In genomic region chr5:140644702-140645201, GRCm38 (mm10) we compare ENCODE assay signal across 7 mouse cellular contexts. TPM values are rescaled to one million over a fixed set of nuclear protein-coding genes. Genes with fewer than 3 reads are reported as not detected.
A peak's percentile ranks its signal among the peaks of the same experiment; 100 is the strongest.
DNase-seq lines count a peak whose midpoint lies in the region; ATAC-seq and TF ChIP-seq lines count a peak whose summit lies in the region.

No protein-coding gene starts in this region.

- H3K4me3 ChIP-seq in cortical plate, adult 2 months (ENCODE audit: insufficient read depth, low read length), result no peak overlapping the region
- H3K4me3 ChIP-seq in hindbrain, embryonic 11.5 days (ENCODE audit: low read depth, low read length), result no peak overlapping the region
- peak overlapping the region; percentile 30; the same call in 1 of the 2 replicates for H3K4me3 ChIP-seq in liver, embryonic 16.5 days (ENCODE audit: low read depth, low read length)

- 87% methylated on average over 15 of the region's 15 CpGs for WGBS in hindbrain, embryonic 11.5 days
- 23% methylated on average over 15 of the region's 15 CpGs for WGBS in liver, embryonic 16.5 days (ENCODE audit: insufficient replicate concordance)

- no peak overlapping the region for H3K4me2 ChIP-seq in hindbrain, embryonic 11.5 days (replicated peaks; ENCODE audit: low read depth, low read length)
- H3K4me2 ChIP-seq in liver, embryonic 16.5 days (ENCODE audit: low read depth, low read length), result peak overlapping the region; percentile 56

- 0 out of 2 replicates have a peak overlapping the region, but pooled peaks have one; percentile 15 for H3K27ac ChIP-seq in cortical plate, adult 2 months (ENCODE audit: insufficient read depth, low read length)
- H3K27ac ChIP-seq in hindbrain, embryonic 11.5 days (ENCODE audit: low read depth, low read length), result peak overlapping the region; percentile 36; the same call in 1 of the 2 replicates
- H3K27ac ChIP-seq in liver, embryonic 16.5 days (ENCODE audit: low read length), result peak overlapping the region; percentile 62

- ATAC-seq in hindbrain, embryonic 11.5 days (ENCODE audit: low FRiP score), result no peak
- peak; percentile 57 for ATAC-seq in liver, embryonic 16.5 days (ENCODE audit: low read depth)

- peaks cover 4% of the 10 kb centered on the region for H3K4me1 ChIP-seq in cortical plate, adult 2 months (ENCODE audit: control insufficient read depth, insufficient read depth, low read length)
- peaks cover 16% of the 10 kb centered on the region for H3K4me1 ChIP-seq in hindbrain, embryonic 11.5 days (replicated peaks; ENCODE audit: control insufficient read depth, insufficient read depth, low read length)
- H3K4me1 ChIP-seq in liver, embryonic 16.5 days (ENCODE audit: control insufficient read depth, low read depth, low read length), result peaks cover 66% of the 10 kb centered on the region

- DNase-seq in Muller cell, postnatal 12 days (ENCODE audit: inconsistent ontology term), result peak; percentile 49
- no peak for DNase-seq in hindbrain, embryonic 11.5 days (ENCODE audit: low spot score)
- DNase-seq in ovary, postnatal 14 days (ENCODE audit: low spot score), result no peak
- no peak for DNase-seq in urinary bladder, postnatal 36 days (ENCODE audit: low spot score in 2 of 2)
- no peak for DNase-seq in adrenal gland, adult 2 months

- TF ChIP-seq CTCF in cortical plate, adult 2 months (IDR thresholded peaks at IDR 0.05; ENCODE audit: extremely low read depth, insufficient read depth, low read length), result no peak

- peaks cover 6% of the 10 kb centered on the region; the same call in 1 of the 2 replicates for H3K36me3 ChIP-seq in hindbrain, embryonic 11.5 days (ENCODE audit: control insufficient read depth, insufficient read depth, low read length)
- H3K36me3 ChIP-seq in liver, embryonic 16.5 days (ENCODE audit: control insufficient read depth, insufficient read depth), result no peaks in the 10 kb centered on the region

- no peaks in the 10 kb centered on the region for H3K27me3 ChIP-seq in hindbrain, embryonic 11.5 days (ENCODE audit: control insufficient read depth, insufficient read depth, low read length)
- H3K27me3 ChIP-seq in liver, embryonic 16.5 days (ENCODE audit: control insufficient read depth, insufficient read depth, low read depth, low read length), result no peaks in the 10 kb centered on the region

- no peak for TF ChIP-seq POLR2A in cortical plate, adult 2 months (IDR thresholded peaks at IDR 0.05; ENCODE audit: extremely low read depth, insufficient read depth, low read length)

- H3K9me3 ChIP-seq in hindbrain, embryonic 11.5 days (ENCODE audit: control insufficient read depth, low read length), result no peaks in the 10 kb centered on the region
- H3K9me3 ChIP-seq in liver, embryonic 16.5 days (replicated peaks; ENCODE audit: control insufficient read depth, low read length), result no peaks in the 10 kb centered on the region

- H3K9ac ChIP-seq in hindbrain, embryonic 11.5 days (ENCODE audit: low read depth, low read length), result no peak overlapping the region
- H3K9ac ChIP-seq in liver, embryonic 16.5 days (ENCODE audit: low read depth, low read length), result peak overlapping the region; percentile 1; the same call in 1 of the 2 replicates

RNA-seq across cellular contexts. Expression of gene Ttyh3, which starts 4.1 kb away (rescaled TPM):
- 114 and 119 TPM in 2 replicates for polyA plus RNA-seq in cortical plate, adult 2 months (2012; rRNA removed)
- polyA plus RNA-seq in hindbrain, embryonic 11.5 days (2014; fragmentation: Nextera tagmentation; extraction: Ambion mirVana), result 52.9 and 53.1 TPM in 2 replicates
- 4.5 and 5.6 TPM in 2 replicates for polyA plus RNA-seq in liver, embryonic 16.5 days (2015; fragmentation: Nextera tagmentation; extraction: Ambion mirVana)
- 10 to 100 TPM; 48.6 to 95.9 TPM for total RNA-seq in adrenal gland, adult 2 months (2021)
- polyA plus RNA-seq in adrenal gland, adult 2 months (2012; rRNA removed), result 185 and 217 TPM in 2 replicates

RNA-seq across cellular contexts. Expression of gene Lfng, which starts 37.6 kb away (rescaled TPM):
- polyA plus RNA-seq in cortical plate, adult 2 months (2012; rRNA removed), result 35.1 and 37.0 TPM in 2 replicates
- 34.1 and 38.8 TPM in 2 replicates for polyA plus RNA-seq in hindbrain, embryonic 11.5 days (2014; fragmentation: Nextera tagmentation; extraction: Ambion mirVana)
- 8.3 and 9.7 TPM in 2 replicates for polyA plus RNA-seq in liver, embryonic 16.5 days (2015; fragmentation: Nextera tagmentation; extraction: Ambion mirVana)
- 10 to 100 TPM in 1 of 2 experiments, 1 to 10 TPM in 1; 9.5 to 14.5 TPM for total RNA-seq in adrenal gland, adult 2 months (2021)
- 59.0 and 60.2 TPM in 2 replicates for polyA plus RNA-seq in adrenal gland, adult 2 months (2012; rRNA removed)

RNA-seq across cellular contexts. Expression of gene Iqce, which starts 57.4 kb away (rescaled TPM):
- 57.9 and 60.6 TPM in 2 replicates for polyA plus RNA-seq in cortical plate, adult 2 months (2012; rRNA removed)
- polyA plus RNA-seq in hindbrain, embryonic 11.5 days (2014; fragmentation: Nextera tagmentation; extraction: Ambion mirVana), result 15.1 and 16.8 TPM in 2 replicates
- polyA plus RNA-seq in liver, embryonic 16.5 days (2015; fragmentation: Nextera tagmentation; extraction: Ambion mirVana), result 4.1 and 5.2 TPM in 2 replicates
- 10 to 100 TPM; 13.5 to 23.5 TPM for total RNA-seq in adrenal gland, adult 2 months (2021)
- polyA plus RNA-seq in adrenal gland, adult 2 months (2012; rRNA removed), result 19.3 and 19.6 TPM in 2 replicates
